Mouse (Mus musculus) liver, adult 2 months (tissue): ENCODE measurements around the gene Osr1.

Experiments used
- CTCF ChIP-seq: fragments of 200-500 bp; IDR thresholded peaks from 2 replicates; pipeline ENCODE4 v1.5.1; 2011; ENCODE audit warnings: low read depth, low read length, control low read depth
- POLR2A ChIP-seq: fragments of 200-500 bp; IDR thresholded peaks from 2 replicates; pipeline ENCODE4 v1.6.1; 2011; ENCODE audit warnings: low read length, control low read depth; ENCODE audit not compliant: insufficient read depth; ENCODE audit errors: extremely low read depth

DNA sequence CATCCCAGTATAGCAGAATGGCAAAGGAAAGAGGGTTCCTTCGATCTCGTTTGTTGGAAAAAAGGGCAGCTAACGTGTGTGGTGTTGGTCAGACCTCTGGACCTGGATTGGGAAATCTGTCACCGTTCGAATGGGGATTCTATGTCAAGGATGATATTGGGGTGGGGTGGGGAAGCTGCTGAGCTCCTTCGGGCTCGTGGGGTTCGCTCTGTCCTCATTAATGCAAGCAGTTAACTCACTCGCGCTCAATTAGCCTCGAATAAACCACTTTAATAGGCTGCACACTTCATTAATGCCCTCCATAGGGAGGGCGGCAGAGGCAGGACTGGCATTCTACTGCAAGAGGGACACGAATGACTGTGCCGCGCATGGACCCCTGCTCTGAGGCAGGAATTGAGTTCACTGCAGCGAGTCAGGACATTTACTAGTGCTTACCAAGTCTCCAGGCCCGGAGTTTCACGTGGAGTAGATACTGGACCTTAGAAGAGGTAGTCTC lies 6.2 kb downstream of the Osr1 start:
- TF ChIP-seq POLR2A, result no peak
- TF ChIP-seq CTCF, result no peak
